Mouse (Mus musculus) adrenal gland, postnatal 4 days (tissue): Measurements from ENCODE around the gene Hesx1. TPM values are rescaled to one million over a fixed set of nuclear protein-coding genes. Genes with fewer than 3 reads are reported as not detected.
"Not testable (repeated sequence)": the region's sequence is repeated elsewhere in the genome, so short reads cannot be mapped to it uniquely, and the experiment has no call there.

Source experiments
- DNase-seq, 2 experiments: peaks; one replicate each; pipeline ENCODE4 v3.0.0; 2021 to 2022; ENCODE audit warnings: low spot score in 2 of 2, mixed read lengths in 2 of 2
- long read RNA-seq, 2 experiments: library from polyadenylated mRNA; stranded (forward); transcript quantifications; one replicate each; pipeline ENCODE4 v2.0.0; 2021
- total RNA-seq, 2 experiments: library from RNA; stranded (reverse); gene quantifications; 2 replicates each; pipeline ENCODE4 v1.2.3; 2021

Gene Hesx1
- under 1 TPM; 0.42 to 0.73 TPM for total RNA-seq
- long read RNA-seq, experiment 1, result 0 reads
- long read RNA-seq, experiment 2, result 0 reads

DNA sequence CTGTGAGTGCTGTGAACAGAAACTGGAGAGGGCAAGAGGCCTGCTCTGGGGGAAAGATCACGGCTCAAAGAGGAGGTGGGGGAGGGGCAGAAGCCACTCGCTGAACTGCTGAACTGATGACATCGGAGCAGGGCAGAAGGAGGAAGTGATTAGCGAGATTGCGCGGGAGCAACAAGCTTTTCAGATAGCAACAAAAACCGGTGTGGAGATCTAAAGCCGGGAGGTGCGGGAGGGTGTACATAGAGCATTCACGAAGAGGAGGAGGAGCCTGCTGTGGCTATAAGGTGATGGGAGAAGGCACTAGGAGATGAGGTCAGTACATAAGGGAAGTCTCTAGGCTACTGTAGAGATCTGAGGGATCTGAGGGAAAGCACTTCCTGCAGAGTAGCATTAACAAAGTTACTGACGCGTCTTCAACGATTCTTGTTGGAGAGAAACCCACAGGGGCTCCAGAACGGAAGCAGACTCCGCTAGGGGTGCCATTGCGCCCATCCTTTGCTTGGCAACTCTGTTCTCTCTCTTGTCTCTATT is at the start of gene Hesx1:
TSS of gene Hesx1 (plus strand) at position 206 of the 531 bp plus-strand sequence.
- peak in 1 of 2 experiments; percentile 25 for DNase-seq

DNA sequence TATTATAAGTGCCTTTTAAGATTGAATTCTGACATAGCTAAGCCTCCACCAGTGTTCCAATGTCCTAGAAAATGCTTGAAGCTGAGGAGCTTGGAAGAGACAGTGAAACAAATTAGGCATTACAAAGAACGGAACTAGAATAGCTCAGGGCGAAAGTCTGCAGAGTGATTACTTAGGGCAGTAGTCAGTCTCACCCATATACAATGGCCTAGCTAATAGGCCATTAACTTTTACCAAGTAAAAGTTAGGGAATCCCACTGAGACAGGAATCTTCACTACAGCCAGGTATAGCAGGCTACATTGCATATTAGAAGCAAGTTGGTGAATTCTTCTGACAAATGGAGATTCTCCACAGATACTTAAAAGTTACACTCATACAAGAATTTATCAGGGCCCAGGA is 38.1 kb upstream of the Hesx1 start:
- not testable (repeated sequence) for DNase-seq

DNA sequence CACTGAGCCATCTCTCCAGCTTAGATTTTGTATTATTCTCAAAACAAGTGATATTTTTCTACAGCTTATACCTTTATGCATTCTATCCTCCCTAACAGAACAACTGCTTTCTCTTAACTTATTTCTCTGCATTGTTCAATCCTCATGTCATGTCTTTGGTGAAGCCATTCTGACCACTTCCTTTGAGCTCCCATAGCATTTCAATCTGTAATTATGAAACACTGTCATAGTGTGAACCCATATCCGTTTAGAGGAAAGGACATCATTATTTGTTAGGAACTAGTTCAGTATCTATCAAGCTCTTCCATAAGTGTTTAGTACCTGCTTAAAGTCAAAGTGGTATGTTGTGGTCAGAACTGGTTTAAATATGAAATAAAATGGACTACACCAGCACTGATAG is 33.7 kb upstream of the Hesx1 start:
- no peak for DNase-seq

DNA sequence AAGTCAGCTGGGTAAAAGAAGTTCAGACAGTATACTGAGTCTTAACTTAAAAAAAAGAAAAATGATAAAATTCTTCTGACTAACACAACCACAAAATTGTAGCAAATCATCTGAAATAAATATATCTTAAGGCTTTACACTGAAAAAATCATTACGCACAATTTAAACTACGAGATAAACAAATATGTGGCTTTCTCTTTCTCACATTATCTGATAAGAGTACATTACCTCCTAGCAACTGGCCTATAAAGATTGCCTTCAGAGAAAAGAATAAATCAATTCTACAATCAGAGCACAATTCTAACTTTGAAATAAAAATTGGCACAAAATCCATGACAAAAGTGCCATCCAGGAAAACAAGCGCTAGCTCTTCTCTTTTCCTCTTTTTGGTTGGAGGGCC is 25.1 kb upstream of the Hesx1 start:
- DNase-seq, result no peak

DNA sequence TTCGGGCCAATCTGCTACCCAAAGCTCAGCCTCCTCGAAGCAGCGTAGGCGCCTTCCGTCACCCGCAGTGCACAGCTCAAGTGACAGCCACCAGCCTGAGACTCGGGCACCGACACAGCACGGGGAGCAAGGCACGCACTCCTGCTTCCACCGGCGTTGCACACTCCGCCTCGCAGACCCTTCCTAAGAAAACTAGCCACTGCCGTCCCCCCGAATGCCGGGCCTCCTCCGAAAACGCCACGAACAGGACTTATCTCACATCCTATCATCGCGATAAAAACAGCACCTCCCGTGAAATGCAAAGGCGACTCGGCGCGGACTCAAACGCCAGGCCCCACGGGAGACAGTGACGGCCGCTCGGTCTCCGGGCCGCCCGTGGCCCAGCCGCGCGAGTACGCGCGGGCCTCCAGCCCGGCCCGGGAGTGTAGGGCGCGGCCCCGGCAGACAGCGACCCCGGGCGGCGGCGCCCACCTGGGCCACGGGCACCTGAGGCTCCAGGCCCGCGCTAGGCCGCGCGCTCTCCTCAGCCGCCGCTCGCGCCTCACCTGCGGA is 24.3 kb upstream of the Hesx1 start:
- peak; percentile 14 to 22 for DNase-seq

DNA sequence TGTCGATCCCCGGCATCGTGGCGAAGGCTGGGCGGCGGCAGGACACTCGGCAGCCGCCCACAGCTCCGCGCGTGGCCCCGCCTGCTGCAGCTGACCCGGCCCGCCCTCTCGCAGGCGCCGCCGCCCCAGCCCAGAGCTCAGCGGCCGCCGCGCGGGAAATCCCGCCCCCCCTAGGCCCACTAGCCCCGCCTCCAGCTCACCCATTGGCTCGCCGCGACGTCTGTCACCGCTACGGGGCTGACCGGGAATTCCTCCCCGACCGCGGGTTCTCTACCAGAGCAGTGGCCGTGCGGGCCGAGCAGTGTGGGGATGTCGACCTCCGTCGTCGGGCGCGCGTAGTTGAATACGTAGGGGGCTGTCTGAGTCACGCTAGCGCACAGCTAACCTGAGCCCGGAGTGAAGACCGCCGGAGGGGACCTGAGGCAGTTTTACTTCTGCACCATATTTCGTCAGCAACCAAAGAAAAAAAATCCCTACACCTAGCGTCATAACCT is 23.7 kb upstream of the Hesx1 start:
- peak; percentile 96 to 98 for DNase-seq

DNA sequence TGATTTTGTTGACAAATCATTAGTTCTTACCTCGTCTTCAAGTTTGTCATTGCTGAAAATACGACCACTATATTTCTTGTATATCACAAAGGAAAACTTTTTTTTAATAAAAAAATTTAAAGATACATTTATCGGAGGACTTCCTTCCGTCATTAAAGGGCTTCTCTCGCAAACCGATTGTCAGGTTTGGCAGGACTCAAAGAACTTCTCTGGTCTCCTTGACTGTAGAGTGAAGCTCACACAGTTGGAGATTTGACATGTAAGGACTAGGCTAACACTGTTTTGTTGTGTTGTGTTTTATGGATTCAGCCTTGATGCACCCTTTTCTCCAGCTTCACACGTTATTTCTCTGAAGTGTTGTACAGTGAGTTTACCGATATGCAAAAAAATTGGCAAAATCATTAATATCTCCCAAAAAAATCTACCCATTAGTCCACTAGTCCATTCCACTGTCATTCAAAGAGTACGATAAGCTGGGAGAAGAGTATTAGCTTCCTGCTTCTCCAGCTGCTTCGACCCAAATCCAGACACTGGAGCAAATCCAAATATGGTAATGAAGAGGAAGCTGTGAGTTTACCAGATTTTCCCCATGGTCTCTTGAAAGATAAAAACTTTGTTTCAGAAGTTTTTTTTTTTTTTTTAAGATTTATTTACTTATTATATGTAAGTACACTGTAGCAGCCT is 23.0 kb upstream of the Hesx1 start, which contains the start of gene Appl1:
TSS of gene Appl1 (minus strand) at position 127 of the 684 bp plus-strand sequence.
- DNase-seq, result no peak

DNA sequence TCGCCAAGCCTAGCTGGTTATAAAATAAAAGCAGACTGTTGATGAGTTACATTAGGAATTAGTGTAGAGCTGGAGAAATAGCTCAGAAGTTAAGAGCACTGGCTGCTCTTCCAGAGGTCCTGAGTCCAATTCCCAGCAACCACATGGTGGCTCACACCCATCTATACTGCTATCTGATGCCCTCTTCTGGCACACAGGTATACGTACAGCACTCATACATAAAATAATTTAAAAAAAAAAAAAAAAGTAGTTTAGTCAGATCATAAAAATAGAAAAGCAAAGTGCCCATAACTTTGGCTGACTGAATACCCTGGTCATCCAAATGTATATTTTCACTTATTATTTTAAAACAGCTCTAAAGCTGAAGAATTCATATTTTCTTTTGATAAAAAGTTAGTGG is 21.1 kb upstream of the Hesx1 start:
- no peak for DNase-seq

DNA sequence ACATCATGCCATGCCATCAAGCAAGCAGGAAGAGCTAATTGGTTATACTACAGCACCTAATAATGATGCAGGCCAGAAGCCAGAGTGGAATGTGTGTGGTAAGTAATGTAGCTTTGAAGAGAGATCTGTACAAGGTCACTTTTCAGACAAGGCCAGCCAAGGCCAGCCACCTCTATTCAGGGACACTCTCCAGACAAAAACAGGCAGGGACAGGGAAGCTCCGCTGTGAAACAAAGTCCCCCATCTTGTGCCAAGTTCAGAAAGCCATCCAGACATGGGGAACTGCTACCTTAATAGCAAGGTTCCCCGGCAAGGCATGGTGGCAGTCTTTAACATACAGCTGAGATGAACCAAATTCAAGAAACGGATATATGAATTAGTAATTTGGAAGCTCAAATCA is 18.7 kb upstream of the Hesx1 start:
- no peak for DNase-seq

DNA sequence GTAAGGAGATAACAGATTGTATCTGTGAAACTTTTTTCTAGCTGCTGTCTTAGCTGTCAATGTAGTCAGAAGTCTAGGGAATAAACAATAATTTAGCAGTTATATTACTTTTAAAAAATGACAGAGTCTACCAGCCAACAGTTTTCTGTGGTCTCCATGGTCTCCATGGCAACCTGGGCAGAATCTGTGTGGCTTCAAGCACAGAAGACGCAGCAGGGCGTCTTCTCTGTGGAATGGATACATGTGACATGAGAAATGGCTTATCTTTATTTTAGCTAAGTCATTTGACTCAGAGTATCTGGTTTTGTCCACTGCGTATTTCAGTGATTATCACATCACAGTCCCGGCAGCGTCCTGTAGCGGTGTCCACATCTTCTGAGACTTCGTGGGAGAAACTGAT is 18.0 kb upstream of the Hesx1 start:
- no peak for DNase-seq

DNA sequence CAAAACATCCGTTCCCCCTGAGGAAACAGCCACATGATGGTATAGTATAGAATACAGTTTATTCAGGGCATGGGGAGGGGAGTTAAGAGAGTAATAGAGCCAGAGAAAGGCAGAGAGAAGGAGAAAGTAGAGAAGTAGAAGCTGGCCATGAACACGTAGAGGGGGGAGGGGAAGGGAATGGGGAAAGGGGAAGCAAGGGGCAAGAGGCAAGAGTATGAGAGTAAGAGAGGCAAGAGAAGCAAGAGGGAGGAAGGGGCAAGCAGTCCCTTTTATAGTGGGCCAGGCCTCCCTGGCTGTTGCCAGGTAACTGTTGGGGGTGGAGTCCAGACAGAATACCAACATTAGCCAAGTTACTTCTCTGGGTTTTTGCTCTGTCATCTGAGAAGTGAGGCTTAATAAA is 16.7 kb upstream of the Hesx1 start:
- DNase-seq, result no peak

DNA sequence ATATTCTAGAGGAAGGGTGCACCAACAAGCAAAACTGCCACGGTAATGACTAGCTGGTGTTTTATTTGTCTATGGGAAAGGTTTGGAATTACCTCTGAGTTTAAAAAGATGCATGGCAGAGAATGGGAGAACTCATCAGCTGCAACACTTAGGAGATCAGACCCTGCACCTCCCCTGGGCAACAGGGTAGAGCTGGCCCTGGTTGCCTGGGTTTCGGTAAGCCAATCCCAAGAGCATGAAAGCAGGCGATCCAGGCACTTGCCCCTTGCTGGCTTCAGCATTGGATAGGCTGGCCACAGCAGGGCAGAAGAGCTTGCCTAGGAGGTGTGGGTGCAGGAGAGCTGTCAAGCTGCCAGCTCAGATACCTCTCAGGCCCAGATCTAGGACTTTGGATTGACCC is 14.4 kb upstream of the Hesx1 start:
- no peak for DNase-seq

DNA sequence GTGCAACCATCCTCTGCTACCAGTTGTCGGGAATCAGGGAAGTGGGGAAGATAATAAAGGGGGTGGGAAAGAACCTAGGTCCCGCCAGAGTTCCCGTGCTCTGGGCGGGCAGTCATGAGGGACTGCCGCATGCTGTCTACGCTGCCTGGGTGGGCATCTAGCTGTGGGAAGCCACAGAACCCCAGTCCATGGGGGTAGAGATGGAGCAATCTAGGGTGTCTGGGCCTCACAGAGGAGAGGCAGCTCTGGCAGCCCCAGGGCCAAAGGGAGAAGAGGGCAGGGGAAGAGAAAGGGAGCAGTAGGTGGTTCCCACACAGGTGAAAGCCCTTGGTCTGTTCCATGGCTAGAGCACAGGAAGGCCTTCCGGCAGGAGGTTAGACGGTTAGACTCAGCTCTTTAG is 13.2 kb upstream of the Hesx1 start:
- DNase-seq, result no peak

DNA sequence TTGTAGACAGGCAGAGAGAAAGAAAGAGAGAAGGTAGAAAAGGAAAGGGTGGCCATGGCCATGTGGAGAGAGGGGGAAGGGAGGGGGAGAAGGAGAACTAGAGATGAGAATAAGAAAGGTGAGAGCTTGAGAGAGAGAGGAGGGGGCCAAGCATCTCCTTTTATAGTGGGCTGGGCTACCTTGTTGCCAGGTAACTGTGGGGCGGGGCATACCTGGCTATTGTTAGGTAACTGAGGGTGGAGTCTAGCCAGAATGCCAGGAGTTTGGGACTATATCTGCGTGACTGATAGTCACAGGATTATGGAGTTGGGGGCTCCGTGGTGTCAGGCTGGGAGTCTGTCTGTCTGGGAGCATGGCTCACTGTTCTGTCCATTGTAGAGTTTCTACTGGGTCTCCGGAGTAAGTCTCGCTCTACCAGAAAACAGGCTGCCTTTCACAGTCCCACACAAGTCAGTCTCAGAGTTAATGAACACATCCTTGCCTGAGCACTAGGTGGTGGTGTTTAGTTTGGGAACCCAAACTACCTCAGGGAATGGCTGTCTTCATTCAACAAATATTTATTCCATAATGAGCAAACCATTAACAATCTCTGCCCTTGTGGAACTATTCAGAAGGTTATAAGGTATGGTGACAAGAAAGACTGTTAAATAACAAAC is 12.6 kb upstream of the Hesx1 start:
- no peak for DNase-seq

DNA sequence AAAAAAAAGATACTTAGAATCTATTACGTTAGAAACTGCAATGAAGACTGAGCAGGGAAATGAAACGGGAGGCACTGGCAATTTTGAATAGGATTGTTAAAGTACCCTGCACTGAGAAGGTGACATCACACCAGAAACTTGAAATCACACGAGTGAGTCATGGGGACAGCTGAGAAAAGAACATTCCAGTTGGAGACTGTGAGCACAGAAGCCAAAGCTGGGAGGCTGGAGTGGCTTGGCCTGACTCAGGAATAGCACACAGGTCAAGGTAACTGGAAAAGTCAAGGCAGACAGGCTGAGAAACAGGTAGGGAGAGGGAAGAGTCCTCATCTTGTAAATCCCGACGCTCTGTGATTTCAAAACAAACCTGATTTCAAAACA is 12.1 kb upstream of the Hesx1 start:
- no peak for DNase-seq

DNA sequence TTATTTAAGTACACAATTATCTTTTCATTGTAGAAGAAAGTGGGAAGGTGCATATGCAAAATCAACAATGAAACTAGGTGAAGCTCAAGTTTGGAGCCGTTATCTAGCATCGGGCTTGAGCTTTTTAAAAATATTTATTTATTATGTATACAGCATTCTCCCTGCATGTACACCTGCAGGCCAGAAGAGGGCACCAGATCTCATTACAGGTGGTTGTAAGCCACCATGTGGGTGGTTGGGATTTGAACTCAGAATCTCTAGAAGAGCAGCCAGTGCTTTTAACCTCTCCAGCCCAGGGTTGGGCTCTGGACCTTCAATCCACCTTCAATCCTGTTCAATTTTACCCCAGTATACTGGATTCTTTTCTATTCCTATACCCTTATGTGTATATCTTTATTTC is 5.5 kb upstream of the Hesx1 start:
- no peak for DNase-seq

DNA sequence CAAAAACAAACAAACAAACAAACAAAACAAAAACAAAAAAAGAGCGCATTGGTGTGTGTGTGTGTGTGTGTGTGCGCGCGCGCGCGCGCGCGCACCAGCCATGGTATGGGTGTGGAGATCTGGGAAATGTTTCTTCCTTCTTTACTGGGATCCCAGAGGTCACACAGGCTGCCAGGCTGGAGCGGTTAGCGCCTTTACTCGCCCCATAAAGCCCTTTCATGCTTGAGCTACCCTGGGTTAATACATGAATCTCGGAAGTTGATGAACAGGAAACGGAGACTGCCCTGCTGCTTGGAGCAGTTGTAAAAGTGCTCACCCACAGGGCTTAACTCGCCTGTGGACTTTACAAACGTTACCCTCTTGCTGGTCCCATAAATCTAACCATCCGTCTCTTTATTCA is 2.6 kb upstream of the Hesx1 start:
- no peak for DNase-seq

DNA sequence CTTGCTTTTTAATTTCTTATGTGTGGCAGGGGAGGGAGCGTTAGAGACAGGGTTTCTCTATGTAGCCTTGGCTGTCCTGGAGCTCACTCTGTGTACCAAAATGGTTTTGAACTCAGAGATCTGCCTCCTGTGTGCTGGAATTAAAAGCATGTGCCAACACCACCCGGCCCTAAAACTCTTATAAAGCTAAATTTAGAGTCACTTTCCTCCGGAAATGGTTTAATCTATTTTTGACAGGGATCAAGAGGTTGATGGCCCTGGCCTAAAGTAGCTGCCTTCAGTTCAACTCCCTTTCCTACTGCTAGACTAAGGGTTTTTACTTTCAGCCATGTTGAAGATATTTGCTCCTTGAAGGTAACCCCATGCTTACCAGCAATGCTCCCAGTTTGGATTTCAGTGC is 789 bp upstream of the Hesx1 start:
- DNase-seq, result no peak

DNA sequence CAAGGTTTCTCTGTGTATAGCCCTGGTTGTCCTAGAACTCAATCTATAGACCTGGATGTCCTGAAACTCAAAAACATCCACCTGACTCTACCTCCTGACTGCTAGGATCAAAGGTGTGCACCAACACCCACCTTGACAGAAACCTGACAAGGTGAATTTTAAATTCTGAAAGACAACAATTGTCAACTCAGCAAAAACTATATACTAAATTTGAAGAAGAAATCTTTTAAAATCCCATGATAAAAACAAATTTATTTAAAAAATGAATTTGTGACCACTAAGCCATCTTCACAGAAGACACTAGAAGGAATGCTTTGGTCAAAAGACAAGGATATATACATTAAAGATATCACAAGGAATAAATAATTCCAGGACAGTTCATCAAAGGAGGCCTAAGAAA is 2.0 kb downstream of the Hesx1 start:
- no peak for DNase-seq

DNA sequence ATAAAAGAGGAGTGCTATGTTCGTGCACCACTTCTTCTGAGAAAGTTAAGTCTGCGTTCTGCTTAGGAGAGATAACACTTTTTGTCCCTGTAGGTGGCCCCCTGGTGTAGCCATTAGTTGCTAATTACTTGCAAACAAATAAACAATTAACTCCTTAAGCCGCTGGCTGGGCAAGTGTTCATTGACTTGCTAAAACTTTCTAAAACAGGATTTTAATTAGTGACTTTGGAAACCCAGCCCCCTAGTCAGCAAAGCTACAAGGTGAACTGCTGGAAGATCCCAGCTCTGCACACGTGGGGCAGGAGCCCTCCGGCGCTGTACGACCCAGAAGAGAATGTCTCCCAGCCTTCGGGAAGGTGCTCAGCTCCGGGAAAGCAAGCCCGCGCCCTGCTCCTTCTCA is 6.2 kb downstream of the Hesx1 start:
- DNase-seq, result no peak

DNA sequence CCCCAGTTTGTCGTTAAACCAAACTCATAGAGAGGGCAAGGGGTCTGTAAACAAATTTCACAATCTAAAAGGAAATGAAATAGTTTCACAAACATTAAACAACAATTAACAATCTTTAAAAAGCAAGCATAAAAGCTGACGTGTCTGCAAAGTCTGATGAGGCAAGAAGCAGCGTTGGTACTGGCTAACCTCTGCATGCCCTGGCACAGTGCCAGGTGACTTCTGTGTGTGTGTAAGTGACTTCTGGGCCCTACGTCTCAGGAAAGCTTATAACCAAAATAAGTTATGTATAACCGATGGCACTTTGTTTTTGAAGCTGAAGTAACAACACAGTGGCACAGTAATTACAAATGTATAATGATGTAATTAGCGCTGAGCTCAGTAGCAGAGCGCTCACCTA is 10.7 kb downstream of the Hesx1 start:
- no peak for DNase-seq

DNA sequence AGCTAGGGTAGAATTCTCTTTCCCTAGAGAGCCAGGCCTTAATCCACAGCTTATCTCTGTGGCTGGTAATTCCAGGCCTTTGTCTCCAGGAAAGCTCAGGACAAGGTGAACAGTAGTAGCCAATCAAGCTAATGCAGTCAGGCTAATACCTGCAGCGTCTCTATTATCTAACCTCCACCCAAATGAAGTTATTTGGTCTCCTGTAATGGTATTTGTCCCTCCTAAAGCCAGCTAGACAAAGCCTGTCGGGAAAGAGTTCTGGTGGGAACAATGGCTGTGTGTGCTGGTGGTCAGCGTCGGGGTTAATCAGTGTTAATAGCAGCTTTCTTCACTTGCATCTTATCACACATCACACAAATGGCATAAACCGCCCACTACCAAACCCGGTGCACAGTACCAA is 11.7 kb downstream of the Hesx1 start:
- DNase-seq, result no peak
